Comparison of ENCODE assay signal across 8 mouse cellular contexts in genomic region chr8:109155489-109155888, GRCm38 (mm10).
A peak's percentile ranks its signal among the peaks of the same experiment; 100 is the strongest.
DNase-seq lines count a peak whose midpoint lies in the region; ATAC-seq lines count a peak whose summit lies in the region.

No protein-coding gene starts in this region.

- 41% methylated on average over 11 of the region's 11 CpGs for WGBS in kidney, embryonic 16.5 days
- 58% methylated on average over 11 of the region's 11 CpGs for WGBS in embryonic facial prominence, embryonic 10.5 days
- 61% methylated on average over 11 of the region's 11 CpGs for WGBS in intestine, embryonic 15.5 days

- H3K4me3 ChIP-seq in kidney, embryonic 16.5 days (ENCODE audit: low read length), result no peak overlapping the region
- H3K4me3 ChIP-seq in embryonic facial prominence, embryonic 10.5 days, result no peak overlapping the region
- H3K4me3 ChIP-seq in intestine, embryonic 15.5 days (replicated peaks), result no peak overlapping the region

- no peaks in the 10 kb centered on the region for H3K36me3 ChIP-seq in kidney, embryonic 16.5 days (ENCODE audit: insufficient read depth, low read length)
- H3K36me3 ChIP-seq in embryonic facial prominence, embryonic 10.5 days (replicated peaks), result no peaks in the 10 kb centered on the region
- no peaks in the 10 kb centered on the region for H3K36me3 ChIP-seq in intestine, embryonic 15.5 days

- no peaks in the 10 kb centered on the region for H3K27me3 ChIP-seq in kidney, embryonic 16.5 days (ENCODE audit: insufficient read depth, low read length)
- H3K27me3 ChIP-seq in embryonic facial prominence, embryonic 10.5 days (replicated peaks; ENCODE audit: low read depth, poor library complexity, severe bottlenecking), result no peaks in the 10 kb centered on the region
- H3K27me3 ChIP-seq in intestine, embryonic 15.5 days (replicated peaks), result no peaks in the 10 kb centered on the region

- no peak for ATAC-seq in kidney, embryonic 16.5 days (ENCODE audit: low FRiP score, low TSS enrichment)
- ATAC-seq in intestine, embryonic 15.5 days, result no peak
- no peak for ATAC-seq in monocyte, adult 5-6 weeks (replicated peaks; ENCODE audit: insufficient number of reproducible peaks, low FRiP score, low TSS enrichment, poor library complexity, severe bottlenecking)

- no peak for DNase-seq in kidney, adult 8-10 months
- DNase-seq in embryonic facial prominence, embryonic 10.5 days (ENCODE audit: low spot score), result peak; percentile 13
- DNase-seq in heart, adult 9 months (ENCODE audit: low spot score in 2 of 2), result peak; percentile 30 to 71
- DNase-seq in lung, postnatal 14 days, result peak; percentile 19
- DNase-seq in yolk sac, embryonic 10.5 days (ENCODE audit: low spot score), result no peak

- H3K9ac ChIP-seq in kidney, embryonic 16.5 days (replicated peaks; ENCODE audit: low read length), result no peak overlapping the region
- no peak overlapping the region for H3K9ac ChIP-seq in intestine, embryonic 15.5 days

- no peak overlapping the region for H3K27ac ChIP-seq in kidney, embryonic 16.5 days (ENCODE audit: low read length)
- no peak overlapping the region for H3K27ac ChIP-seq in embryonic facial prominence, embryonic 10.5 days (replicated peaks)
- H3K27ac ChIP-seq in intestine, embryonic 15.5 days, result no peak overlapping the region

- peaks cover 11% of the 10 kb centered on the region for H3K9me3 ChIP-seq in kidney, embryonic 16.5 days (ENCODE audit: low read length)
- H3K9me3 ChIP-seq in embryonic facial prominence, embryonic 10.5 days, result peaks cover 9% of the 10 kb centered on the region; the same call in 1 of the 2 replicates
- no peaks in the 10 kb centered on the region for H3K9me3 ChIP-seq in intestine, embryonic 15.5 days

- peak overlapping the region; percentile 26; the same call in 1 of the 2 replicates for H3K4me2 ChIP-seq in kidney, embryonic 16.5 days (replicated peaks; ENCODE audit: low read depth, low read length)
- H3K4me2 ChIP-seq in intestine, embryonic 15.5 days (replicated peaks), result no peak overlapping the region

- no peaks in the 10 kb centered on the region for H3K4me1 ChIP-seq in kidney, embryonic 16.5 days (ENCODE audit: insufficient read depth, low read length)
- peaks cover 6% of the 10 kb centered on the region; the same call in 1 of the 2 replicates for H3K4me1 ChIP-seq in embryonic facial prominence, embryonic 10.5 days
- H3K4me1 ChIP-seq in intestine, embryonic 15.5 days (replicated peaks), result no peaks in the 10 kb centered on the region

Comparison
In these comparisons a context has a peak if more than half of its experiments do, and no peak if none do; other contexts are left out.
1. DNase-seq: peak in embryonic facial prominence, embryonic 10.5 days (single experiment), heart, adult 9 months (2 of 2) and lung, postnatal 14 days (single experiment); none in kidney, adult 8-10 months (0 of 2) and yolk sac, embryonic 10.5 days (single experiment).